16 mouse cellular contexts compared by ENCODE assay signal in the genomic region with DNA sequence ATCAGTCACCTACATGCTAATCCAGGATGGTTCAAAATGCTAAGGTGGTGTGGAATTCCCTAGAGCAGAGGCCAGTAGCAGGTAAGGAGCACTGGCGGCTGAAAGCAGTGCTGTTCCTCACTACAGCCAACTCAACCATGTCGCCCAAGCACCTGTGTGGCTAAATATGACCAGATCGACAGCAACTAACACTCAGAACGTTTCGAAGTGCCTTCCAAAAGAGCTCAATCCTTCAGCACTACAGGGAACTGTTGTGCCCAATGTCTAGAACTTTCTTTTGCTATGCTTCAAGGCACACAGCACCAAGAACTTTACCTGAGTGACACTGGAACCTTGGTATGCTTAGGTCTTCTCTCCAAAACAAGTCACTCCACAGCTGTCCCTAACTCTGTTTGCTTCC.
"Had no signal": no experiment of that assay in that cellular context is flagged by ENCODE, and none has a peak within 500 bp of the region (broad histone marks: within the 10 kb centered on the region; RNA-seq: fewer than 3 reads in every experiment).

No protein-coding gene starts in this region.

- H3K9me3 ChIP-seq: neural tube, embryonic 13.5 days; neural tube, embryonic 15.5 days; stomach, embryonic 15.5 days had no signal

- H3K4me2 ChIP-seq: neural tube, embryonic 13.5 days; neural tube, embryonic 15.5 days; stomach, embryonic 15.5 days had no signal

- H3K4me3 ChIP-seq: neural tube, embryonic 13.5 days; neural tube, embryonic 15.5 days; stomach, embryonic 15.5 days had no signal

- H3K27me3 ChIP-seq: neural tube, embryonic 13.5 days; neural tube, embryonic 15.5 days; stomach, embryonic 15.5 days had no signal

- DNase-seq: retina, postnatal 1 day; right cerebral cortex, adult 18-20 months; right cerebral cortex, postnatal 14 days; right cerebral cortex, postnatal 25 days; right cerebral cortex, postnatal 4 days; spleen, adult 18-20 months; thymus, adult 18-20 months; thymus, adult 2 months; thymus, postnatal 14 days; thymus, postnatal 25 days; thymus, postnatal 36 days; thymus, postnatal 4 days had no signal

- H3K4me1 ChIP-seq: neural tube, embryonic 15.5 days; stomach, embryonic 15.5 days had no signal

- H3K9ac ChIP-seq: neural tube, embryonic 13.5 days; neural tube, embryonic 15.5 days; stomach, embryonic 15.5 days had no signal

- H3K27ac ChIP-seq: neural tube, embryonic 13.5 days; neural tube, embryonic 15.5 days; stomach, embryonic 15.5 days; stomach, postnatal 0 days had no signal
